ENCODE assay signal across 10 mouse cellular contexts in genomic region chr15:101233641-101234275, GRCm38 (mm10). TPM values are rescaled to one million over a fixed set of nuclear protein-coding genes. Genes with fewer than 3 reads are reported as not detected.
A peak's percentile ranks its signal among the peaks of the same experiment; 100 is the strongest.
DNase-seq lines count a peak whose midpoint lies in the region; ATAC-seq and TF ChIP-seq lines count a peak whose summit lies in the region.
"Had no signal": no experiment of that assay in that cellular context is flagged by ENCODE, and none has a peak within 500 bp of the region (broad histone marks: within the 10 kb centered on the region; RNA-seq: fewer than 3 reads in every experiment).

No protein-coding gene starts in this region.

- H3K4me2 ChIP-seq in stomach, postnatal 0 days (replicated peaks; ENCODE audit: low read depth): no peak overlapping the region
- H3K4me2 ChIP-seq: liver, embryonic 15.5 days had no signal

- peaks cover 46% of the 10 kb centered on the region for H3K27me3 ChIP-seq in embryonic facial prominence, embryonic 10.5 days (replicated peaks; ENCODE audit: low read depth, poor library complexity, severe bottlenecking)
- no peaks in the 10 kb centered on the region for H3K27me3 ChIP-seq in stomach, postnatal 0 days (ENCODE audit: control insufficient read depth, insufficient read depth, low read length)

- no peak overlapping the region for H3K9ac ChIP-seq in stomach, postnatal 0 days (ENCODE audit: low read length)
- H3K9ac ChIP-seq: liver, embryonic 15.5 days had no signal

- 23% methylated on average over 11 of the region's 11 CpGs for WGBS in embryonic facial prominence, embryonic 10.5 days
- WGBS in lung, adult 2 months: 22% methylated on average over 11 of the region's 11 CpGs
- 32% methylated on average over 11 of the region's 11 CpGs for WGBS in stomach, postnatal 0 days

- peaks cover 62% of the 10 kb centered on the region for H3K4me1 ChIP-seq in embryonic facial prominence, embryonic 10.5 days
- H3K4me1 ChIP-seq in lung, adult 2 months (ENCODE audit: control insufficient read depth, insufficient read depth, low read length): peaks cover 23% of the 10 kb centered on the region
- peaks cover under 1% of the 10 kb centered on the region; the same call in 1 of the 2 replicates for H3K4me1 ChIP-seq in stomach, postnatal 0 days (replicated peaks; ENCODE audit: control insufficient read depth, insufficient read depth)
- H3K4me1 ChIP-seq: liver, embryonic 15.5 days had no signal

- no peak overlapping the region for H3K4me3 ChIP-seq in layer of hippocampus, adult 2 months
- no peak overlapping the region for H3K4me3 ChIP-seq in embryonic facial prominence, embryonic 10.5 days
- H3K4me3 ChIP-seq in lung, adult 2 months (replicated peaks; ENCODE audit: extremely low read depth, low read depth, low read length): no peak overlapping the region
- H3K4me3 ChIP-seq in stomach, postnatal 0 days (ENCODE audit: low read depth, low read length): no peak overlapping the region
- H3K4me3 ChIP-seq: liver, embryonic 15.5 days had no signal

- H3K36me3 ChIP-seq in embryonic facial prominence, embryonic 10.5 days (replicated peaks): peaks cover 42% of the 10 kb centered on the region
- H3K36me3 ChIP-seq in stomach, postnatal 0 days (ENCODE audit: control insufficient read depth, insufficient read depth, low read length): peaks cover 6% of the 10 kb centered on the region; the same call in 1 of the 2 replicates
- H3K36me3 ChIP-seq: liver, embryonic 15.5 days had no signal

- no peak for TF ChIP-seq CTCF in layer of hippocampus, adult 2 months (conservative IDR thresholded peaks at IDR 0.05)
- no peak for TF ChIP-seq CTCF in lung, adult 2 months (IDR thresholded peaks at IDR 0.05; ENCODE audit: insufficient read depth, low read length)
- 0 out of 2 replicates have a peak, but pooled peaks have one; percentile 6 for TF ChIP-seq CTCF in stomach, postnatal 0 days (IDR thresholded peaks at IDR 0.05; ENCODE audit: low read depth)

- peak; percentile 84 for ATAC-seq in stomach, postnatal 0 days (ENCODE audit: low FRiP score, low TSS enrichment)
- no peak for ATAC-seq in megakaryocyte-erythroid progenitor cell, adult 5-6 weeks (replicated peaks; ENCODE audit: low FRiP score, low TSS enrichment, poor library complexity, severe bottlenecking)
- ATAC-seq: inflammation-experienced regulatory T-cells, adult 6 months had no signal

- peak overlapping the region; percentile 88 for H3K27ac ChIP-seq in layer of hippocampus, adult 2 months
- peak overlapping the region; percentile 40; the same call in 1 of the 2 replicates for H3K27ac ChIP-seq in embryonic facial prominence, embryonic 10.5 days (replicated peaks)
- peak overlapping the region; percentile 83 for H3K27ac ChIP-seq in stomach, postnatal 0 days (replicated peaks)
- H3K27ac ChIP-seq: liver, embryonic 15.5 days had no signal

- TF ChIP-seq EP300 in stomach, postnatal 0 days (optimal IDR thresholded peaks at IDR 0.05): no peak

- H3K9me3 ChIP-seq in embryonic facial prominence, embryonic 10.5 days: peaks cover 6% of the 10 kb centered on the region; the same call in 1 of the 2 replicates
- H3K9me3 ChIP-seq in stomach, postnatal 0 days (ENCODE audit: control insufficient read depth, low read length): no peaks in the 10 kb centered on the region
- H3K9me3 ChIP-seq: liver, embryonic 15.5 days had no signal

- TF ChIP-seq POLR2A in lung, adult 2 months (IDR thresholded peaks at IDR 0.05; ENCODE audit: borderline replicate concordance, extremely low read depth, low read depth, low read length): peak; percentile 67; the same call in 1 of the 2 replicates

- DNase-seq in layer of hippocampus, adult 2 months (ENCODE audit: low spot score in 2 of 2): no peak
- no peak for DNase-seq in layer of hippocampus, postnatal 25 days (ENCODE audit: extremely low spot score in 1 of 2, low spot score in 1 of 2)
- DNase-seq in embryonic facial prominence, embryonic 10.5 days (ENCODE audit: low spot score): no peak
- peak; percentile 80 for DNase-seq in lung, adult 2 months
- DNase-seq in stomach, postnatal 0 days (ENCODE audit: low spot score): peak; percentile 85
- DNase-seq in c-Kit-positive CD71-positive TER-119-positive erythroid progenitor cells, embryonic 14.5 days (ENCODE audit: low spot score): no peak
- DNase-seq: cerebellum, adult 8-10 months had no signal

RNA-seq across cellular contexts. Expression of gene Grasp, which starts 9.8 kb away (rescaled TPM):
- 10 to 100 TPM; 79.5 to 82.7 TPM for total RNA-seq in layer of hippocampus, adult 2 months (2021)
- total RNA-seq in layer of hippocampus, postnatal 25 days (2021): 10 to 100 TPM; 73.1 to 77.9 TPM
- 5.3 and 6.7 TPM in 2 replicates for polyA plus RNA-seq in embryonic facial prominence, embryonic 10.5 days (2016; fragmentation: Nextera tagmentation; extraction: Ambion mirVana)
- polyA plus RNA-seq in lung, adult 2 months (2012; rRNA removed): 36.6 and 58.8 TPM in 2 replicates
- polyA plus RNA-seq in stomach, postnatal 0 days (2015; fragmentation: Nextera tagmentation; extraction: Ambion mirVana): 2.0 TPM in 2 replicates
- 0.17 TPM in 1 of 2 replicates, not detected in the other for total RNA-seq in megakaryocyte-erythroid progenitor cell, adult 5-6 weeks (2014; fragmentation: Nextera tagmentation)
- total RNA-seq in megakaryocyte-erythroid progenitor cell, adult 5-6 weeks (2017): 0.27 TPM in 1 of 2 replicates, not detected in the other

RNA-seq across cellular contexts. Expression of gene Nr4a1, which starts 20.3 kb away (rescaled TPM):
- 10 to 100 TPM; 39.8 to 54.8 TPM for total RNA-seq in layer of hippocampus, adult 2 months (2021)
- 10 to 100 TPM; 50.5 to 62.3 TPM for total RNA-seq in layer of hippocampus, postnatal 25 days (2021)
- 4.7 and 5.3 TPM in 2 replicates for polyA plus RNA-seq in embryonic facial prominence, embryonic 10.5 days (2016; fragmentation: Nextera tagmentation; extraction: Ambion mirVana)
- 40.0 and 43.4 TPM in 2 replicates for polyA plus RNA-seq in lung, adult 2 months (2012; rRNA removed)
- 9.4 and 17.1 TPM in 2 replicates for polyA plus RNA-seq in stomach, postnatal 0 days (2015; fragmentation: Nextera tagmentation; extraction: Ambion mirVana)
- 0.66 and 3.2 TPM in 2 replicates for total RNA-seq in megakaryocyte-erythroid progenitor cell, adult 5-6 weeks (2014; fragmentation: Nextera tagmentation)
- total RNA-seq in megakaryocyte-erythroid progenitor cell, adult 5-6 weeks (2017): 15.1 and 16.4 TPM in 2 replicates

RNA-seq across cellular contexts. Expression of gene Atg101, which starts 50.3 kb away (rescaled TPM):
- 10 to 100 TPM; 50.6 to 53.3 TPM for total RNA-seq in layer of hippocampus, adult 2 months (2021)
- 10 to 100 TPM; 45.2 to 53.9 TPM for total RNA-seq in layer of hippocampus, postnatal 25 days (2021)
- 86.5 and 91.5 TPM in 2 replicates for polyA plus RNA-seq in embryonic facial prominence, embryonic 10.5 days (2016; fragmentation: Nextera tagmentation; extraction: Ambion mirVana)
- 36.1 and 38.6 TPM in 2 replicates for polyA plus RNA-seq in lung, adult 2 months (2012; rRNA removed)
- polyA plus RNA-seq in stomach, postnatal 0 days (2015; fragmentation: Nextera tagmentation; extraction: Ambion mirVana): 49.3 and 50.4 TPM in 2 replicates
- 14.7 and 18.0 TPM in 2 replicates for total RNA-seq in megakaryocyte-erythroid progenitor cell, adult 5-6 weeks (2014; fragmentation: Nextera tagmentation)
- 31.7 and 42.1 TPM in 2 replicates for total RNA-seq in megakaryocyte-erythroid progenitor cell, adult 5-6 weeks (2017)

RNA-seq across cellular contexts. Expression of gene 6030408B16Rik, which starts 59.3 kb away (rescaled TPM):
- total RNA-seq in layer of hippocampus, adult 2 months (2021): under 1 TPM in 1 of 2 experiments, not detected in 1; 0.54 TPM
- total RNA-seq in layer of hippocampus, postnatal 25 days (2021): under 1 TPM; 0.22 to 0.42 TPM
- polyA plus RNA-seq in embryonic facial prominence, embryonic 10.5 days (2016; fragmentation: Nextera tagmentation; extraction: Ambion mirVana): 0.59 and 0.71 TPM in 2 replicates
- 35.1 and 39.4 TPM in 2 replicates for polyA plus RNA-seq in lung, adult 2 months (2012; rRNA removed)
- polyA plus RNA-seq in stomach, postnatal 0 days (2015; fragmentation: Nextera tagmentation; extraction: Ambion mirVana): 2.4 TPM in 2 replicates
- total RNA-seq in megakaryocyte-erythroid progenitor cell, adult 5-6 weeks (2014; fragmentation: Nextera tagmentation): not detected in 2 replicates
- total RNA-seq in megakaryocyte-erythroid progenitor cell, adult 5-6 weeks (2017): not detected in 2 replicates

RNA-seq across cellular contexts. Expression of gene Acvr1b, which starts 59.9 kb away (rescaled TPM):
- 10 to 100 TPM; 85.1 to 87.8 TPM for total RNA-seq in layer of hippocampus, adult 2 months (2021)
- 10 to 100 TPM; 82.8 to 83.1 TPM for total RNA-seq in layer of hippocampus, postnatal 25 days (2021)
- polyA plus RNA-seq in embryonic facial prominence, embryonic 10.5 days (2016; fragmentation: Nextera tagmentation; extraction: Ambion mirVana): 5.5 and 6.2 TPM in 2 replicates
- 45.8 and 57.2 TPM in 2 replicates for polyA plus RNA-seq in lung, adult 2 months (2012; rRNA removed)
- polyA plus RNA-seq in stomach, postnatal 0 days (2015; fragmentation: Nextera tagmentation; extraction: Ambion mirVana): 6.9 and 8.1 TPM in 2 replicates
- total RNA-seq in megakaryocyte-erythroid progenitor cell, adult 5-6 weeks (2014; fragmentation: Nextera tagmentation): 1.4 and 2.8 TPM in 2 replicates
- 1.0 and 2.7 TPM in 2 replicates for total RNA-seq in megakaryocyte-erythroid progenitor cell, adult 5-6 weeks (2017)

Comparison
In these comparisons a context has a peak if more than half of its experiments do, and no peak if none do; other contexts are left out.
1. DNase-seq: peak in lung, adult 2 months (single experiment) and stomach, postnatal 0 days (single experiment); none in layer of hippocampus, adult 2 months (0 of 2), layer of hippocampus, postnatal 25 days (0 of 2), embryonic facial prominence, embryonic 10.5 days (single experiment) and c-Kit-positive CD71-positive TER-119-positive erythroid progenitor cells, embryonic 14.5 days (single experiment).
2. RNA of gene Grasp, which starts 9.8 kb away (total RNA-seq): 79.5 to 82.7 TPM in layer of hippocampus, adult 2 months and 73.1 to 77.9 TPM in layer of hippocampus, postnatal 25 days; 0.17 to 0.27 TPM in megakaryocyte-erythroid progenitor cell, adult 5-6 weeks; every median in the first group is over 10 times any median in the second.
3. Peak in every context shown above with its lines, with median percentiles within 50 percentile points of each other: H3K27ac ChIP-seq.